Mouse (Mus musculus): ENCODE results near the gene Ano2. TPM values are rescaled to one million over a fixed set of nuclear protein-coding genes. Genes with fewer than 3 reads are reported as not detected.

Gene Ano2
- 0.28 and 0.44 TPM in 2 replicates for polyA plus RNA-seq (2014; fragmentation: Nextera tagmentation; extraction: Ambion mirVana)

- Histone ChIP-seq H3K9ac (ENCODE audit: low read length) (peak within 1 kb of the TSS; percentile 12; the same call in 1 of the 2 replicates), H3K36me3 (ENCODE audit: control insufficient read depth, insufficient read depth, low read length) (no peaks in the 10 kb centered on the region), H3K27ac (ENCODE audit: low read depth, low read length) (no peak within 1 kb of the TSS)
Observed at GRCm38 (mm10) chr6:125690057-125690703, at the start of gene Ano2. Gene Ano2, plus strand, starts transcription at chr6:125690419.

DNA sequence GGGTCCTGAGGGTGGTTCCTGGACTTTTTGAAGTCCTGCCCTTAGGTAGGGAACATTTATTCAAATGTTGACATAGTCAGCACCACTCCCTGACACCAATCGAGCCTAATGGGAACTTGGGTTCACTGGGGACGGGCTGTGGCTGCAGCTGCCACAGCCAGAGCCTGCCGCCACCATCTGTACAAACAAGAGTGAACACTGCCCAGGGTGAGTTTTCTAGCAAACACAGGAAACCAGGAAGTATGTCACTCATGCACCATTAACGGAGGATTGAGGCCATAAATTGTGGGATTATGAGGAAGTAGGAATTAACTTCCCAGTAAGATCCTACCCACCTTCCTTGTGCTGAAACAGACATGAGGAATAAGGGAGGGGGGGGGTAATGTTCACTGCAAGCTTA lies 49.7 kb upstream of the Ano2 start:
- H3K9ac ChIP-seq (ENCODE audit: low read length) = no peak overlapping the region
- no peak overlapping the region for H3K27ac ChIP-seq (ENCODE audit: low read depth, low read length)
- H3K4me1 ChIP-seq (replicated peaks; ENCODE audit: control insufficient read depth, insufficient read depth, low read length) = no peaks in the 10 kb centered on the region
- no peaks in the 10 kb centered on the region for H3K9me3 ChIP-seq (ENCODE audit: control insufficient read depth, low read length)
- no peaks in the 10 kb centered on the region for H3K36me3 ChIP-seq (ENCODE audit: control insufficient read depth, insufficient read depth, low read length)
- ATAC-seq (replicated peaks; ENCODE audit: low FRiP score) (no peak), DNase-seq (ENCODE audit: low spot score) (no peak)
- WGBS = 69% methylated on average over 4 of the region's 4 CpGs
- no peak overlapping the region for H3K4me2 ChIP-seq (ENCODE audit: low read depth, low read length, severe bottlenecking)
- no peaks in the 10 kb centered on the region for H3K27me3 ChIP-seq (ENCODE audit: control insufficient read depth, insufficient read depth, low read length)
- no peak overlapping the region for H3K4me3 ChIP-seq (ENCODE audit: low read depth, low read length)

More at GRCm38 (mm10) chr6:125690057-125690703, at the start of gene Ano2:
- 0 out of 2 replicates have a peak, but pooled peaks cover 2% of the 10 kb centered on the region for H3K4me1 ChIP-seq (replicated peaks; ENCODE audit: control insufficient read depth, insufficient read depth, low read length)
- H3K4me2 ChIP-seq (ENCODE audit: low read depth, low read length, severe bottlenecking) = peak within 1 kb of the TSS; percentile 40
- no peaks in the 10 kb centered on the region for H3K27me3 ChIP-seq (ENCODE audit: control insufficient read depth, insufficient read depth, low read length)
- WGBS = under 1% methylated on average over 20 of the region's 20 CpGs
- ATAC-seq (replicated peaks; ENCODE audit: low FRiP score) (peak; percentile 58), DNase-seq (ENCODE audit: low spot score) (no peak)
- peak within 1 kb of the TSS; percentile 3; the same call in 1 of the 2 replicates for H3K4me3 ChIP-seq (ENCODE audit: low read depth, low read length)
- H3K9me3 ChIP-seq (ENCODE audit: control insufficient read depth, low read length) = no peaks in the 10 kb centered on the region

- H3K4me1 ChIP-seq (replicated peaks; ENCODE audit: control insufficient read depth, insufficient read depth, low read length) = no peaks in the 10 kb centered on the region
- no peaks in the 10 kb centered on the region for H3K36me3 ChIP-seq (ENCODE audit: control insufficient read depth, insufficient read depth, low read length)
- ATAC-seq (replicated peaks; ENCODE audit: low FRiP score) (no peak), DNase-seq (ENCODE audit: low spot score) (no peak)
- no peak overlapping the region for H3K27ac ChIP-seq (ENCODE audit: low read depth, low read length)
- no peak overlapping the region for H3K4me2 ChIP-seq (ENCODE audit: low read depth, low read length, severe bottlenecking)
- H3K9ac ChIP-seq (ENCODE audit: low read length) = no peak overlapping the region
- H3K9me3 ChIP-seq (ENCODE audit: control insufficient read depth, low read length) = no peaks in the 10 kb centered on the region
- H3K27me3 ChIP-seq (ENCODE audit: control insufficient read depth, insufficient read depth, low read length) = no peaks in the 10 kb centered on the region
- no peak overlapping the region for H3K4me3 ChIP-seq (ENCODE audit: low read depth, low read length)
- WGBS = 88% methylated on average over 8 of the region's 8 CpGs
Observed at GRCm38 (mm10) chr6:125641146-125641545, 49.1 kb upstream of the Ano2 start.

DNA sequence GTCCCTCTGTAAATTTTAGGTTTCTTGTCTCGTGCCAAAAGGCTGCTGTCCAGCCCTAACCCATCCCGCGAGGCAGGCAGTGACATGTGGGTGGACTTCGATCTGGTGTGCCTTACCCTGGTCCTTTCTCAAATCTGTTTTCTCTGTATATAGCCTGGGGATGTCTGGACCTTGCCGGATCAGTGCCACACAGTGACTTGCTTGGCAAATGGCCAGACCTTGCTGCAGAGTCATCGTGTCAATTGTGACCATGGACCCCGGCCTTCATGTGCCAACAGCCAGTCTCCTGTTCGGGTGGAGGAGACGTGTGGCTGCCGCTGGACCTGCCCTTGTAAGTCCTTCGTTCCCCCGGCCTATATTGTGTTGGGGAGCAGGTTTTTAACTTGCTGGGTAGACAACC lies 41.3 kb upstream of the Ano2 start:
- no peaks in the 10 kb centered on the region for H3K27me3 ChIP-seq (ENCODE audit: control insufficient read depth, insufficient read depth, low read length)
- H3K4me2 ChIP-seq (ENCODE audit: low read depth, low read length, severe bottlenecking) = no peak overlapping the region
- H3K36me3 ChIP-seq (ENCODE audit: control insufficient read depth, insufficient read depth, low read length) = no peaks in the 10 kb centered on the region
- H3K9ac ChIP-seq (ENCODE audit: low read length) = no peak overlapping the region
- H3K27ac ChIP-seq (ENCODE audit: low read depth, low read length) = no peak overlapping the region
- WGBS = 92% methylated on average over 12 of the region's 12 CpGs
- DNase-seq (ENCODE audit: low spot score) (no peak), ATAC-seq (replicated peaks; ENCODE audit: low FRiP score) (no peak)
- no peak overlapping the region for H3K4me3 ChIP-seq (ENCODE audit: low read depth, low read length)
- H3K9me3 ChIP-seq (ENCODE audit: control insufficient read depth, low read length) = no peaks in the 10 kb centered on the region
- no peaks in the 10 kb centered on the region for H3K4me1 ChIP-seq (replicated peaks; ENCODE audit: control insufficient read depth, insufficient read depth, low read length)

GRCm38 (mm10) chr6:125651335-125651734 lies 38.9 kb upstream of the Ano2 start:
- no peaks in the 10 kb centered on the region for H3K27me3 ChIP-seq (ENCODE audit: control insufficient read depth, insufficient read depth, low read length)
- H3K4me2 ChIP-seq (ENCODE audit: low read depth, low read length, severe bottlenecking) = no peak overlapping the region
- DNase-seq (ENCODE audit: low spot score) (no peak), ATAC-seq (replicated peaks; ENCODE audit: low FRiP score) (no peak)
- no peaks in the 10 kb centered on the region for H3K36me3 ChIP-seq (ENCODE audit: control insufficient read depth, insufficient read depth, low read length)
- WGBS = 81% methylated on average over 3 of the region's 3 CpGs
- H3K9ac ChIP-seq (ENCODE audit: low read length) = no peak overlapping the region
- no peaks in the 10 kb centered on the region for H3K9me3 ChIP-seq (ENCODE audit: control insufficient read depth, low read length)
- no peaks in the 10 kb centered on the region for H3K4me1 ChIP-seq (replicated peaks; ENCODE audit: control insufficient read depth, insufficient read depth, low read length)
- H3K4me3 ChIP-seq (ENCODE audit: low read depth, low read length) = no peak overlapping the region
- H3K27ac ChIP-seq (ENCODE audit: low read depth, low read length) = no peak overlapping the region

GRCm38 (mm10) chr6:125653416-125653815 lies 36.8 kb upstream of the Ano2 start:
- Histone ChIP-seq H3K27me3 (ENCODE audit: control insufficient read depth, insufficient read depth, low read length) (no peaks in the 10 kb centered on the region), H3K27ac (ENCODE audit: low read depth, low read length) (no peak overlapping the region), H3K4me1 (replicated peaks; ENCODE audit: control insufficient read depth, insufficient read depth, low read length) (no peaks in the 10 kb centered on the region), H3K36me3 (ENCODE audit: control insufficient read depth, insufficient read depth, low read length) (no peaks in the 10 kb centered on the region), H3K4me2 (ENCODE audit: low read depth, low read length, severe bottlenecking) (no peak overlapping the region), H3K9me3 (ENCODE audit: control insufficient read depth, low read length) (no peaks in the 10 kb centered on the region), H3K4me3 (ENCODE audit: low read depth, low read length) (no peak overlapping the region), H3K9ac (ENCODE audit: low read length) (no peak overlapping the region)
- DNase-seq (ENCODE audit: low spot score) = no peak
- no peak for ATAC-seq (replicated peaks; ENCODE audit: low FRiP score)
- 95% methylated on average over 1 of the region's 1 CpGs for WGBS

GRCm38 (mm10) chr6:125656921-125657320 lies 33.3 kb upstream of the Ano2 start:
- no peak for DNase-seq (ENCODE audit: low spot score)
- Histone ChIP-seq H3K9me3 (ENCODE audit: control insufficient read depth, low read length) (no peaks in the 10 kb centered on the region), H3K27ac (ENCODE audit: low read depth, low read length) (no peak overlapping the region), H3K4me3 (ENCODE audit: low read depth, low read length) (no peak overlapping the region), H3K27me3 (ENCODE audit: control insufficient read depth, insufficient read depth, low read length) (no peaks in the 10 kb centered on the region), H3K4me1 (replicated peaks; ENCODE audit: control insufficient read depth, insufficient read depth, low read length) (no peaks in the 10 kb centered on the region), H3K4me2 (ENCODE audit: low read depth, low read length, severe bottlenecking) (no peak overlapping the region), H3K36me3 (ENCODE audit: control insufficient read depth, insufficient read depth, low read length) (no peaks in the 10 kb centered on the region), H3K9ac (ENCODE audit: low read length) (no peak overlapping the region)
- 88% methylated on average over 13 of the region's 13 CpGs for WGBS
- ATAC-seq (replicated peaks; ENCODE audit: low FRiP score) = no peak

GRCm38 (mm10) chr6:125657966-125658365 lies 32.3 kb upstream of the Ano2 start:
- no peak for DNase-seq (ENCODE audit: low spot score)

More at GRCm38 (mm10) chr6:125657966-125658365, 32.3 kb upstream of the Ano2 start:
- Histone ChIP-seq H3K4me3 (ENCODE audit: low read depth, low read length) (no peak overlapping the region), H3K27ac (ENCODE audit: low read depth, low read length) (no peak overlapping the region), H3K4me1 (replicated peaks; ENCODE audit: control insufficient read depth, insufficient read depth, low read length) (no peaks in the 10 kb centered on the region), H3K27me3 (ENCODE audit: control insufficient read depth, insufficient read depth, low read length) (no peaks in the 10 kb centered on the region), H3K36me3 (ENCODE audit: control insufficient read depth, insufficient read depth, low read length) (no peaks in the 10 kb centered on the region), H3K9me3 (ENCODE audit: control insufficient read depth, low read length) (no peaks in the 10 kb centered on the region), H3K4me2 (ENCODE audit: low read depth, low read length, severe bottlenecking) (no peak overlapping the region), H3K9ac (ENCODE audit: low read length) (no peak overlapping the region)
- ATAC-seq (replicated peaks; ENCODE audit: low FRiP score) = no peak
- WGBS = 91% methylated on average over 5 of the region's 5 CpGs
